Mouse (Mus musculus) left cerebral cortex, postnatal 14 days (tissue): ENCODE measurements around the gene Gm44502. TPM values are rescaled to one million over a fixed set of nuclear protein-coding genes. Genes with fewer than 3 reads are reported as not detected.

Experiments
- DNase-seq, 2 experiments: peaks; one replicate each; pipeline ENCODE4 v3.0.0; 2021 to 2022; ENCODE audit warnings: low spot score in 2 of 2, mixed read lengths in 1 of 2
- intact Hi-C: fragments of 180-260 bp; cut with DNase I; formaldehyde crosslinking; loops from one replicate; pipeline ENCODE4 v1.15.1; 2025
- total RNA-seq, 2 experiments: library from RNA; stranded (reverse); gene quantifications; 2 replicates each; pipeline ENCODE4 v1.2.3; 2021

The Gm44502 gene
- total RNA-seq, 2 experiments from 2014 or later, result not detected

DNA sequence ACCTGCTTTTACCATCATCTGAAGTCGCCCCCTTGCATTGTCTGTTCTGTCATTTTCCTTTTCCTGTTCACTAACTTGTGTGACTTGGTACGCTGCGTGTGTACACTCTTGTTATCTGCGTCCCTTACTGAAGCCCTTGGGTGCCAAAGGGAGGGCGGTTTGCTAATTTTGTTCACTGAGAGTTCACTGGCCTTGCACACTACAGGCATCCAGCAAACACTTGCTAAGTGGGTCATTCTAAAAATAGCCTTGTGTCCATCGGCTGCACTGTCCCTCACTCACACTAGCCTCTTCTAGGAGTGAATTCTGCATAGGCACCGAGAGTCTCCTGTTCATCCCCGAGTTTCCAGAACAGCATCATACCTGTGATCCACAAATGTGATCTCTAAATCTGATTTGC is 14.2 kb downstream of the Gm44502 start:
- no peak for DNase-seq
- intact Hi-C loops, result no loop called here

DNA sequence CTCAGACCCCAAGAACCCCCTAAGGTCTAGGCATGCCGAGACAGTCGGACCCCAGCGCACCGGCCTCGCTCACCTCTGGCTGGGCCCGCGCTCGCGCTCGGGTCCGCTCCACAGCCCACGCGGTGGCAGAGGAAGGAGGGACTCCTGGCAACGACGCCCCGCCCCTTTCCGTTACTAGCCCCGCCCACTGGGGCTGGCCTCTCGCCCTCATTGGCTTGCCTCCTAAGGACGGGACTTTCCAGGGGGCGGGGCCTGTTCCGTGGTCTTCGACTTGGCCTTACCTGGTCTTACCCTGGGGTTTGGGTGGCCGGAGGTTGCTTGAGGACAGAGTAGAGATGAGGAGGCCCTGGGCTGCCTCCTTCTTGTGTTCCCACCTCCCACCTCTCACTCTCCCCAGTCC is 19.4 kb downstream of the Gm44502 start, which contains the start of gene Syce3:
Gene Syce3 (minus strand): TSS at position 386 of the 400 bp plus-strand sequence.
- intact Hi-C loops, result no loop called here
- no peak for DNase-seq

DNA sequence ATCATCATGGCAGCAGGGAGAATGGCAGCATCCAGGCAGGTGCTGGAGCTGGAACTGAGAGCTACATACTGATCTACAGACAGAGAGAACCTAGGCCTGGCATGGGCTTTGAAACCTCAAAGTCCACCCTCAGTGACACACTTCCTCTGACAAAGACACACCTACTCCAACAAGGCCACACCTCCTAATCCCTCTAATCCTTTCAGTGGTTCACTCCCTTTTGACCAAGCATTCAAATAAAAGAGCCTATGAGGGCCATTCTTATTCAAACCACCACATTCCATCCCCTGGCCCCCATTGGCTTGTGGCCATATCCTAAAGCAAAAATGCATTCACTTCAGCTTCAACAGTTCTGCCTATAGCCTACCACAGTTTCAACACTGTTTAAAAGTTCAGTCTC is 22.8 kb downstream of the Gm44502 start:
- intact Hi-C loops, result no loop called here
- DNase-seq, result no peak

DNA sequence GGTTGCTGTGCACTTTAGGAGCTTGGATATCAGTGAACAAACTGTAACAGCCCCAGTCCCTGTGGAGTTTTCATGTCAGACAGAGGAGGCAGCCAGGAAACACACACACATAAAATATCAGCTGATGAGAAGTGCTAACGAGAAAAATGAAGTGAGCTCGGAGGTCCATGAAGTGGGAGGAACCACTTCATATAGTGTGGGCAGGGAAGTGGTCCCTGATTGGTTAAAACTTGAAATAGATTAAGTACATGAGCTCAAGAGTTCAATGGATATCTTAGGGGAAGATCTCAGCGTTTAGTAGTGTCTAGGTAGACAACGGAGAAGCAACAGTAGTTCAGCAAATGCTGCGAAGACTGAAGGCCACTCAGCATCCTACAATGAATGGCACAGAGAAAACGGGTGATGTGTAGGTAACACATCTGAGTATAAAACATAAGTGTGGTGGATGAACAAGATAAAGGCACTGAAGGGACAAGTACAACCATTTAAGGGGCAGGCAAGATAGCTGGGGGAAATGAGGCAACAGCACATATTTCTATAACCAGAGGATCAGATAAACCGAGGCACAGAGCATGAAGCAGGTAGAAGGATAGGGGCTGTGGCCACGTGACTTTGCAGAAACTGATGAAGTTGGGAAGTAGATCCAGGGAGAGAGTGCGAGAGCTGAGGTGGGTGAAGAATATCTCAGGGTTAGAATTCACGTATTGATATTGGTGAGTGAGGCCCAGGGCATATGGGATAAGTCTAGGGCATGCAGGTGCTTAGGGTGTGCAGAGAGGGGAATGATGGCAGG is 24.5 kb downstream of the Gm44502 start:
- DNase-seq, result no peak
- intact Hi-C loops, result no loop called here

DNA sequence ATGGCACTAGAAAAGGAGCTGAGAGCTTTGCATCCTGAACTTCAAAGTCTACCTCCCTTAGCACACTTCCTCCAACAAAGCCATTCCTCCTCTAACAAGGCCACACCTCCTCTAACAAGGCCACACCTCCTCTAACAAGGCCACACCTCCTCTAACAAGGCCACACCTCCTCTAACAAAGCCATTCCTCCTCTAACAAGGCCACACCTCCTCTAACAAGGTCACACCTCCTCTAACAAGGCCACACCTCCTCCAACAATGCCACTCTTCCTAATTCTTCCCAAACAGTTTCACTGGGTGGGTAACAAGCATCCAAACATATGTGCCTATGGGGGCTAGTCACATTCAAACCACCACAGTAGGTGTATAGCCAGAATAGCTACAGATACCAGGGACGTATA is 27.0 kb downstream of the Gm44502 start:
- intact Hi-C loops, result no loop called here
- DNase-seq, result no peak

DNA sequence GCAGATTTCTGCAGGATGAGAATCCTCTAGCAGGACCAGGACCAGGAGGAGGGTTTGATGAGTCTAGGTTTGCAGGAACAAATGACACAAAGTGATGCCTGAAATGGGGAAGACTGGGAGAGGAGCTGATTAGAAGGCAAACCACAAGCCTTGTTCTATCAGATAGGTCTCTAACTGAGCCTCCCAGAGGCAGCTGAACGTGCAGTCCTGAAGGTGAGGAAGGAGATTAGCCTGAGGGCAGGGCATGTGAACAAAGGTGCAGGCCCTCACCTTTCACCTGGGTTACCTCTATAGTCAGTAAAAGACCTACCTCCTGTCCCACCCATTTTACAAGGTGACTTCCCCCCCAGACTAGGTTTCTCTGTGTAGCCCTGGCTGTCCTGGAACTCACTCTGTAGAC is 29.8 kb downstream of the Gm44502 start:
- intact Hi-C loops, result no loop called here

DNA sequence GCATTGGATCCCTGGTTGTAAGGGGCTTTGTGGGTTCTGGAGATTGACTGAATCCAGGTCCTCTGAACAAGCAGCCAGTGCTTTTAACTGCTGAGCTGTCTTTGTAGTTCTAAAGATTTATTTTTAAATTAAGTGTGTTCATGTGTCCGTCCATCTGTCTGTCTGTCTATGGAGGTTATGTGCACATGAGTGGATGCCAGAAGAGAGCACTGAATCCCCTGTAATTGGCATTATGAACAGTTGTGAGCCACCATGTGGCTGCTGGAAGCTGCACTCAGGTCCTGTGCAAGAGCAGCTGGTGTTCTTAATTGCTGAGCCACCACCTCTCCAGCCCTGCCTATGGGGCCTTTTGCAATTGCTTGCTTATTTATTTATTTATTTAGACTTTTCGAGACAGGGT is 31.4 kb downstream of the Gm44502 start:
- no peak for DNase-seq

More for the DNA sequence above, 29.8 kb downstream of the Gm44502 start:
- no peak for DNase-seq

DNA sequence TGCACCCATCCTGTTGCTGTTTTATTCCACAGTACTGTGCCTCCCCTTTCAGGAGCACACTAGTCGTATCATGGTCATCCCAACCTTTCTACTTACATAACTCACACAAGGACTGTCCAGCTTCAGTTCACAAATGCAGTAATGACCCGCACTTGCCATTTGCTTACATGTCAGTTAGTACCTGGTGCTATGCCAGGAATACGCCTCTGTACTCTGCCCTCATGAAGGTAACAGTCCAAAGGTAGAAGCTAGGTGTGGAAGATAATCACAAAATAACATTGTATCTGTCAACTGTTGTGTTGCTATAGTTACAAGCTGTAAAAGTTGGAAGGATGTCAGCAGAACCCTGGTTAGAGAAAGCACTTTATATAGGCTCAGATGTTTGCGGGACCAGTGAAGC is 32.6 kb downstream of the Gm44502 start:
- intact Hi-C loops, result no loop called here
- DNase-seq, result no peak

More for the DNA sequence above, 31.4 kb downstream of the Gm44502 start:
- intact Hi-C loops, result no loop called here

DNA sequence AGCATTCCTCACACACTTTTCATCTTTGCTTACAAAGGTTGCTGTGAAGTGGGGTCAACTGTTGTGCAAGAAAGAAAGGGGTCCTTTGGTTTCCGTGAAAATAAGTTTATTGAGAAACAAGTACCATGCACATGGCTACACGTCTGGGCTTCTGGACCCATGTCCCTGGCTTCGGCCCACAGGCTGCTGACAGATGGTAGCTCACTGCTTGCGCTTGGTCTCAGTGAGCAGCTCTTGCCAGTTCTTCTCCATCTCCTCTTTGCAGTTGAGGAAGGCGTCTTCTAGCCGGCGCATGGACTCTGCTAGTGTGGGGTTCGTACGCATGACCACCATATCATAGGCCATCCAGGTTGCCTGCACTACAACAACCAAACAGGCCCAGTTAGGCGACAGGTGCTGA is 39.4 kb downstream of the Gm44502 start:
- DNase-seq, result no peak
- intact Hi-C loops, result no loop called here

DNA sequence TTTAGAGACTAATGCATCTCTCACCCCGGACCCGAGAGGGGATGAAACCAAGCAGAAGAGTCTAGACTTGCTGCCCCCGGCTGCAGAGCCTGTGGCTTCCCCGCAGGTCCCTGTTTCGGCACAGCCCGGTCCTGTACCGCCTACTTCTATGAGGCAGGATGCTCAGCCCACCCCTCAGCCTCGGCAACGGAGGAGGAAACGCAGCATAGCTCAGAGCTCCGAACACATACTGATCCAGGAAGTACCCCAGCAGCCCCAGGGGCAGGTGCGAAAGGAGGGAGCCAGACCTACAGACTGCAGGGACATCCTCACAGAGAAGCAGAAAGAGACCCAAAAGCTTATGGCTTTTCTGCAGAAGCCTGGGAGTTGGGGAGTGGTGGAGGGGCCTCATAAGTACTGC is 42.4 kb downstream of the Gm44502 start:
- no peak for DNase-seq

DNA sequence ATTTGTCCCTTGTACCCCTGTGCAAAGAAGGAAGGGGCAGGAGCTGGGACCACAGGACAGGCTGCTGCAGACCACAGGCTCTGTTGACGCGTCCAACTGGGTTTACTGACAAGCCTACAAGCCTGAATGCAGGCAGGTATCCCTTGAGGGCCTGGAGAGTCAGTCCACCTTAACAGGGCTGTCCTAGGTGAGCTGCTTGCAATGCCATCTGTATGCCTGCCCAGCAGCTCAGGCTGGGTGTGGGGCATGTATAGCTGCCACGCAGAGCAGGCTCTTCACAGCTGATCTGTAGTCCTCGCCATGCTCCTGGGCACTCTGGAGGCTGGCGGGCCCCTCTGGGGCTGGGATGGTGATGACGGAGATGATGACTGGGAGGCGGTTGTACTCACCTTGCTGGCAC is 44.9 kb downstream of the Gm44502 start, which contains the start of gene Klhdc7b:
Gene Klhdc7b (plus strand): TSS at position 301 of the 400 bp plus-strand sequence.
- intact Hi-C loops, result loop anchor here (5.0 kb wide), 1 partner anchor 43 kb away; the partner anchor contains the start of genes C730034F03Rik, Chkb, Cpt1b and Gm44502

More for the DNA sequence above, 42.4 kb downstream of the Gm44502 start:
- intact Hi-C loops, result no loop called here

DNA sequence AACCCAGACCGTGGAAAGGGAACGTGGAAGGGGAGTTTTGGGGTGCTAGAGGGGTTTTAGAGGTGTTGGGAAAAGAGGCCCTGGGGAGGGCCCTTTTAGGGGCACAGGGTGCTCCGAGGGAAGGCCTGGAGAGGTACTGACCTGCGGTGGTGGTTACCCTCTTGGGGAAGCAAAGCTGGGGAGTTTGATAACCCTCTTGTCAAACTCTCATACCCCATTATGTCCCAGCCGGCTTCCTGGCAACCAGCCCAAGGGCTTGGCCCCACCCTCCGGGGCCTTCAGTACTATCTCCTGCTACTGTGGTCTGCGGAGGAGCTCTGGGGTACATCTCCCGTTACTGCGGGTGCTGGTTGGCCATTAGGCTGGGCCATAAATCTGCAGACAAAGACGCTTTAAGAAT is 50.1 kb downstream of the Gm44502 start:
- DNase-seq, result no peak
- intact Hi-C loops, result no loop called here

More for the DNA sequence above, 44.9 kb downstream of the Gm44502 start, which contains the start of gene Klhdc7b:
- no peak for DNase-seq

DNA sequence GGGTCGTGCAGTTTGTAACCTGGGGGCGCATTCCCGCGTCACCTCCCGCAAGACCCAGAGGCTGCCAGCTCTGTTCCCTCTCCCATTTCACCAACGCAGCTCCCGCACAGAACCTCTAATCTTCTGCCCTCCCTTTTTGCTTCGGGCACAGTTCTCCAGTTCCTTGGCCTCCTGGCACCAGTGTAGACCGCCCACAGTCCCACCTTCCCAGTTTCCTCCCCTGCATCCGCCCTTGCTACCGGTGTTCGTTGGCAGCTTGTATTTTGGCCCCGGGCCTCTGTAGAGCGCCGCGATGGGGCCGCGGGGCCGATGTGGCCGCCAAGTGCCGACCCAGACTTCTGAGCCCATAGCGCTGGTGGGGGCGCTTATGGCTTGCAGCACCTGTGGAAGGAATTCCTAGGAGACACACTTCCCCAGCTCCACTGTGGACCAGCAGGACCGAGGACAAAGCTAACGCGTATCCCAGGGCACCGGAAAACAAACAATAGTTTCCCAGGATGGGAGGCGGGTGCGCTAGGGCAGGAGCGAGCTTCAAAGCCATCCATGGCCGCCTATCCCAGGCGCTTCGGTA is 50.6 kb downstream of the Gm44502 start, which contains the start of gene Odf3b:
Gene Odf3b (minus strand): TSS at position 452 of the 571 bp plus-strand sequence.
- DNase-seq, result no peak
- intact Hi-C loops, result no loop called here

DNA sequence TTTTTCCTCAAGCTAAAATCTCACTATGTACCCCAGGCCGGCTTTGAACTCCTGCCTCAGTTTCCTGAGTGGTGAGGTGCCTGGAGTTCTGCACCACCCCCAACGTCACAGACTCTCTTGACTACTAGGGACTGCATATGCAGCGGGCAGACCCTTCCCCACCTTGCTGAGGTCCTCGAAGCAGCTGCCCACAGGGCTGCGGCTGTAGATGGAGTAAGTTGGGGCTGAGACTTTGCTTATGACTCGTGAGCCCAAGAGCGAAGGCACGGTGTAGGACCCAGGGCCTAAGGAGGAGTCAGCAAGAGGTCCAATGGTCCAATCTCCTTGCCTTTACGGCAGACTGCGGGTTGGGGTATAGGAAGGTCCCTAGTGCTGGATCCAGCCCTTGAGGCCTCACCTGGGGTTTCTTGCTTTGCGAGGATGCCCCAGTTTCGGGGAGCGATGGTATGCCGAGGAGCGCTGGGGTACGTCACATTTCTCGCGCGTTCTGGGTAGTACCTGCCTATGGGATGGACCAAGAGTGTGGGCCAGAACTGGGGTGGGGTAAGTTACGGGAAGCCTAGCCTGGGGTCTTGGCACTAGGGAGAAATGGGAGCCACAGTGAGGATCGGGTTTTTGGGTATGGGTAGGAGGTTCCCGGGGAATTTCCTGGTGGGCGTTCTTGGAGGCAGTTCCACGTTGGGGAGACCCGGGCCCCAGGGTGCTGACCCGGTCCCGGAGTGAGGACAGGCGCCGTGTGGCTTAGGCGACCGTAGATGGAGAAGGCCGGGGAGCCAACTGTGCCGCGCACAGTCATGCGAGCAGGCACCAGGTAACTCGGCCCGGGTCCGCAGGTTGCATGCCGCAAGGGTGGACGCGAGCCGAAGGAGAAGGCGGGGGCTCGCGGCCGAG is 51.3 kb downstream of the Gm44502 start:
- DNase-seq, result no peak
- intact Hi-C loops, result no loop called here

DNA sequence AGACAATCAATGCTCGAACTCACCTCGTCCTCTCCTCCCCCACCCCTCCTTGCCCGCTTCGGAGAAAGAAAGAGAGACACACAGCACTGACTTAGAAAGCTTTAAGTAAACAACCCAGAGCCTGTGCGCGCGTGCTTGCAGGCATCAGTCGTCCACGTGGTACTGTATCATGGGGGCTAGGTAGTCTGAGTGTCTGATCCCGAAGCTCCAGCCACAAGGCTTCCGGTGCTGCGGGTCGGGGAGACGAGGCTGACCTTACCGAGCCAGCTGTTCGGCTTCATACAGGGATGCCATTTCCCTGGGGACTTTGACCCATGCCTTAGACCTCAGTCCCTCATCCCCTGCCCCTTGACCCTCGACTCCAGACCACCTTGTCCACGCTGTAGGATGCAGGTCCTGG is 52.1 kb downstream of the Gm44502 start:
- no peak for DNase-seq
- intact Hi-C loops, result no loop called here

DNA sequence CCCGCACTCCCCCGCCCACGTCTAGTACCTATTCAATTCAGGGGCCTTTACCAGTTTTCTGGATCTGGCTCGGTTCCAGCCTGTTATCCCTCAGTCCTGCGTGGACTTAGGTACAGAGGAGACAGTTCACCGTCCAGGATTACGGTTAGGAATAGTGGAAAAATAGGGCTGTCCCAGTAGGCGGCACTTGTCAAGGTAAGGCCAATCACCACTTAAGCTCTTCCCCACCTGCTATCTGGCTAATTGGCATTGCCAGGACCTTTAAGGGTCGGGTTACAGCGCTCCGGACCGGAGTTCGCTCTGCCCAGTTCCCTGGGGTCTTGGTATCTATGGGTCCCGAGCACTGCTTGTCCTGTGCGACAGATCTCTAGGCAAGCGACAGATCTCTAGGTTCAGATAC is 52.5 kb downstream of the Gm44502 start, which contains the start of gene Tymp:
Gene Tymp (minus strand): TSS at position 83 of the 400 bp plus-strand sequence.
- no peak for DNase-seq
- intact Hi-C loops, result no loop called here

DNA sequence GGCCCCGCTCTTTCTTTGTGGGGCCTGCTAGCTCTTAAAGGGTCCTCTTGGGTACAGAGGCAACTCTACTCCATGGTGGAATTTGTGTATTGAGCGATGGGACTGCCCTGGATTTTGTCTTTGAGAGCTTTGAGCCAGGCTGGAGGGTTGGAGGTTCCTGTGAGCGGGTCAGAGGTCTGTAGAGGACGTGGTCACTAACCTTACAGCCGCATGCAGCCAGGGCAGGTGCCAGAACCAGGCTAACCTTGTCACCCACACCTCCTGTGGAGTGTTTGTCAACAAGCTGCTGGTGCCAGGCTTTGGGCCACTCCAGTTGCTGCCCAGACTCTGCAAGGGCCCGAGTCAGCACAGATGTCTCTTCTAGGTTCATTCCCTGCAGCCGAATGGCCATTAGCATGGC is 53.5 kb downstream of the Gm44502 start:
- intact Hi-C loops, result no loop called here
- DNase-seq, result no peak

DNA sequence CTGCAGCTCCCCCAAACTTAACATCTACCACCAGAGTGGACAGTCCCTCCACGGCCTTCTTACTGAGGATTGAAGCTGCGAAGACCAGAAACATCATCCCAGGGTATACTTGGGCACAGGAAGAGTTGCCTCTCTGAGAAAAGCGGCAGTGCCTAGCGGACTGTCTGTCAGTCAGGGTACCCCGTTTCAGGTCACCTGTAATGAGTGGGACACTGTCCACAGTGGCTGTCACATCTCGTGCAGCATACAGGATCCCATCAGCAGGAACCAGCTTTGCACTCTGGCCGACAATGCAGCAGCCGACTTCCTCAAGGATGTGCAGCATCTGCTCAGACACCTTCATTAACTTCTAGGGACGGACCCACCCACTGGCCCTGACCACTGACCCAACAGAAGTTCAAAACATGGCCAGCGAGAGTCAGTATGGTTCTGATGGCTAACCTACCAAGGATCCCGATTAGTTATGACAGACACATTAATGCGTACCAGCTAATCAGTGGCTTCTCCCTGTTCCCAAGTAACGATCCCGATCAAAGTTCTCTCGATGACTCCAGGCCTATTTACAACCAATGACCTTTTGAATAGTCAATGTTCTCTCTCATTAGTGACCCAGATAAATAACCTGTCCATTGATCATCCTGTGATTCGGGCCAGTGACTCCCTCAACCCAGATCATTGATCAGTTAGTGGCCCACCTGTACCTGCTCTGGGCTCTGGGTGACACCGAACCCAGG is 54.5 kb downstream of the Gm44502 start:
- intact Hi-C loops, result no loop called here
- no peak for DNase-seq

DNA sequence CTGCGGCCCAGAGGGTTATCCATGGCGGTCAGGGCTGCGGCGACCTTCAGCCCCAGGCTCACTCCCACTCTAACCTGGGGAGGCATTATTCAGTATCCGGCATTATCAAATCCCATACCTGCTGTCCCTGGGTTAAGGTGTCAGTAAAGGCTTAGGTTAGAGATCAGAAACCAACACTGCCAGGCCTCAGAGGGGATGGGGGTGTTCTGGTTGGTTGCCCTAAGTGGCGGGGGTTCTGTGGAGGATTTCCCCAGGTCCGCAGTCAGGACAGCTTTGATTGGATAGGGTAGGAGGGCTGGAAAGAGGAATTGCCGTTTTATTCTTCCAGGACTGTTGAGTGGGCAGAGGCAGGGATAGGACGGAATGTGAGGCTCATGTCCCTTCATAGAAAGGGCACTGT is 55.2 kb downstream of the Gm44502 start:
- intact Hi-C loops, result no loop called here
- no peak for DNase-seq
